Mouse (Mus musculus) stomach, postnatal 0 days (tissue): Measurements from ENCODE around the gene Rcn1. TPM values are rescaled to one million over a fixed set of nuclear protein-coding genes. Genes with fewer than 3 reads are reported as not detected.

ENCODE experiments used
- ATAC-seq: fragments of 200-750 bp; cut with Nextera tagmentation; 2 replicates; pipeline ENCODE4 v1.8.0; 2017; ENCODE audit not compliant: low FRiP score, low TSS enrichment
- DNase-seq: peaks from one replicate; pipeline ENCODE4 v3.0.0-alpha.2; 2016; ENCODE audit warnings: low spot score
- H3K27ac ChIP-seq: fragments of 300-500 bp; sonication (generic); replicated peaks from 2 replicates; pipeline ENCODE4 v1.5.1; 2014; ENCODE audit warnings: mild to moderate bottlenecking, control low read depth
- H3K27me3 ChIP-seq: fragments of 300-500 bp; sonication (generic); 2 replicates; pipeline ENCODE4 v1.6.1; 2014; ENCODE audit warnings: low read length; ENCODE audit not compliant: control insufficient read depth, insufficient read depth
- H3K36me3 ChIP-seq: fragments of 300-500 bp; sonication (generic); 2 replicates; pipeline ENCODE4 v1.6.1; 2014; ENCODE audit warnings: low read length, mixed read lengths; ENCODE audit not compliant: control insufficient read depth, insufficient read depth
- H3K4me1 ChIP-seq: fragments of 300-500 bp; sonication (generic); replicated peaks from 2 replicates; pipeline ENCODE4 v1.6.1; 2014; ENCODE audit warnings: antibody characterized with exemption; ENCODE audit not compliant: control insufficient read depth, insufficient read depth
- H3K4me2 ChIP-seq: fragments of 300-500 bp; sonication (generic); replicated peaks from 2 replicates; pipeline ENCODE4 v1.6.1; 2014; ENCODE audit warnings: low read depth, mild to moderate bottlenecking, control low read depth, moderate library complexity
- H3K4me3 ChIP-seq: fragments of 300-500 bp; sonication (generic); 2 replicates; pipeline ENCODE4 v1.5.1; 2014; ENCODE audit warnings: low read depth, low read length, control low read depth
- H3K9ac ChIP-seq: fragments of 300-500 bp; sonication (generic); 2 replicates; pipeline ENCODE4 v1.6.1; 2014; ENCODE audit warnings: mild to moderate bottlenecking, low read length, control low read depth, mixed read lengths
- H3K9me3 ChIP-seq: fragments of 300-500 bp; sonication (generic); 2 replicates; pipeline ENCODE4 v1.6.1; 2016; ENCODE audit warnings: low read length; ENCODE audit not compliant: control insufficient read depth
- CTCF ChIP-seq: IDR thresholded peaks from 2 replicates; pipeline ENCODE4 v1.5.1; 2016; ENCODE audit warnings: antibody characterized with exemption, low read depth, mild to moderate bottlenecking, moderate library complexity
- EP300 ChIP-seq: optimal IDR thresholded peaks from 2 replicates; pipeline ENCODE3; 2016; ENCODE audit warnings: antibody characterized with exemption
- WGBS: fragments of 180-500 bp; shearing (Covaris S2); extraction: QIAGEN DNeasy Blood & Tissue Kit; methylation state at CpG from one replicate; pipeline ENCODE4 v1.1.7; 2014; 5-methylcytosine and 5-hydroxymethylcytosine counted together
- polyA plus RNA-seq: library from polyadenylated mRNA; unstranded; fragments of >200 nt; fragmentation: Nextera tagmentation; extraction: Ambion mirVana; gene quantifications from 2 replicates; pipeline ENCODE4 v1.2.1, GENCODE M21; 2015

The Rcn1 gene
- polyA plus RNA-seq, 1 experiment from 2014 or later = 64.9 TPM

- no peaks in the 10 kb centered on the region for H3K27me3 ChIP-seq
- WGBS = 77% methylated on average over 5 of the region's 5 CpGs
- H3K9me3 ChIP-seq = no peaks in the 10 kb centered on the region
- H3K9ac ChIP-seq = no peak overlapping the region
- DNase-seq (no peak), ATAC-seq (no peak)
- no peak overlapping the region for H3K4me3 ChIP-seq
- H3K36me3 ChIP-seq = no peaks in the 10 kb centered on the region
- TF ChIP-seq EP300 = no peak
- no peak for TF ChIP-seq CTCF
- no peak overlapping the region for H3K27ac ChIP-seq
- no peak overlapping the region for H3K4me2 ChIP-seq
- no peaks in the 10 kb centered on the region for H3K4me1 ChIP-seq
Measured at GRCm38 (mm10) chr2:105356791-105357190, 42.3 kb downstream of the Rcn1 start.

- H3K27ac ChIP-seq = no peak overlapping the region
- no peaks in the 10 kb centered on the region for H3K4me1 ChIP-seq
- 78% methylated on average over 6 of the region's 6 CpGs for WGBS
- no peak for DNase-seq
- no peaks in the 10 kb centered on the region for H3K9me3 ChIP-seq
- H3K27me3 ChIP-seq = no peaks in the 10 kb centered on the region
- no peaks in the 10 kb centered on the region for H3K36me3 ChIP-seq
- TF ChIP-seq CTCF (no peak), EP300 (no peak)
- no peak overlapping the region for H3K4me2 ChIP-seq
- no peak overlapping the region for H3K4me3 ChIP-seq
- H3K9ac ChIP-seq = no peak overlapping the region
- ATAC-seq = no peak
Measured at GRCm38 (mm10) chr2:105348886-105349285, 50.2 kb downstream of the Rcn1 start.

GRCm38 (mm10) chr2:105339993-105340392, 59.1 kb downstream of the Rcn1 start:
- Histone ChIP-seq H3K4me1 (no peaks in the 10 kb centered on the region), H3K36me3 (no peaks in the 10 kb centered on the region), H3K27ac (no peak overlapping the region), H3K9me3 (no peaks in the 10 kb centered on the region), H3K9ac (no peak overlapping the region), H3K4me3 (no peak overlapping the region), H3K4me2 (no peak overlapping the region), H3K27me3 (no peaks in the 10 kb centered on the region)
- TF ChIP-seq CTCF = peak; percentile 46
- no peak for TF ChIP-seq EP300
- WGBS = 59% methylated on average over 3 of the region's 3 CpGs
- DNase-seq (no peak), ATAC-seq (no peak)

GRCm38 (mm10) chr2:105337171-105337875, 61.8 kb downstream of the Rcn1 start:
- Histone ChIP-seq H3K9ac (no peak overlapping the region), H3K9me3 (no peaks in the 10 kb centered on the region), H3K27me3 (no peaks in the 10 kb centered on the region), H3K4me2 (no peak overlapping the region), H3K36me3 (no peaks in the 10 kb centered on the region), H3K4me3 (no peak overlapping the region), H3K27ac (no peak overlapping the region), H3K4me1 (no peaks in the 10 kb centered on the region)
- WGBS = 36% methylated on average over 8 of the region's 8 CpGs
- TF ChIP-seq EP300 (no peak), CTCF (no peak)
- no peak for ATAC-seq
- DNase-seq = no peak

GRCm38 (mm10) chr2:105336314-105337027, 62.6 kb downstream of the Rcn1 start:
- H3K36me3 ChIP-seq = no peaks in the 10 kb centered on the region
- no peaks in the 10 kb centered on the region for H3K27me3 ChIP-seq
- no peaks in the 10 kb centered on the region for H3K4me1 ChIP-seq
- no peak overlapping the region for H3K27ac ChIP-seq
- TF ChIP-seq EP300 = no peak
- TF ChIP-seq CTCF = no peak
- no peak for ATAC-seq
- H3K4me2 ChIP-seq = no peak overlapping the region
- H3K9ac ChIP-seq = no peak overlapping the region
- no peak overlapping the region for H3K4me3 ChIP-seq
- 23% methylated on average over 12 of the region's 12 CpGs for WGBS
- H3K9me3 ChIP-seq = no peaks in the 10 kb centered on the region
- DNase-seq = no peak

Other genes starting within 250 kb of the Rcn1 start
- gene Them7, start 175.0 kb downstream of the Rcn1 start, polyA plus RNA-seq = 0.06 and 0.15 TPM in 2 replicates